Mouse (Mus musculus): Measurements from ENCODE around the gene Rasgrf2.

The Rasgrf2 gene

GRCm38 (mm10) chr13:91881837-91882480 is 249.5 kb downstream of the Rasgrf2 start:
- peak; percentile 17 for DNase-seq (ENCODE audit: low spot score)

- DNase-seq (ENCODE audit: low spot score), result no peak
Measured at GRCm38 (mm10) chr13:91880256-91880655, 251.2 kb downstream of the Rasgrf2 start.

DNA sequence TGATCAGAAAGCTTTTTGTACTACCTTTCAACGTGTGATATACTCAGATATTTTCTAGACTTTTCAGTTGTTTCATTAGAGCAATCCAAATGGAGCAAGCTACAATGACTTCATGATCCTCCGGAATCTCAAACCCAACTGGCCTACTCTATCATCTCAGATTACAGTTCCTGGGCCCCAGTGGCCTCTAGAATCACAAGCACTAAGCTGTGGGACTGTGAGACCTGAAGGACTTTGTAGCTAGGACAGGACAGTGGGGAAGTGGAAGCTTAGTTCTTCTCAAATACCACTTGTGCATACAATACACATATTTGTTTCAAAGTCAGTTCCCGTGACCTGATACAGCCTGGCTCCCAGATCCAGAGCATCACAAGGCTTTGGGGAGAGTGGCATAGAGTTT is 253.5 kb downstream of the Rasgrf2 start:
- DNase-seq (ENCODE audit: low spot score), result no peak

GRCm38 (mm10) chr13:91877350-91877749 is 254.1 kb downstream of the Rasgrf2 start:
- no peak for DNase-seq (ENCODE audit: low spot score)

- DNase-seq (ENCODE audit: low spot score), result no peak
Measured at GRCm38 (mm10) chr13:91876741-91877349, 254.6 kb downstream of the Rasgrf2 start, which contains the start of gene Ckmt2. Ckmt2 (minus strand) TSS chr13:91876885.

DNA sequence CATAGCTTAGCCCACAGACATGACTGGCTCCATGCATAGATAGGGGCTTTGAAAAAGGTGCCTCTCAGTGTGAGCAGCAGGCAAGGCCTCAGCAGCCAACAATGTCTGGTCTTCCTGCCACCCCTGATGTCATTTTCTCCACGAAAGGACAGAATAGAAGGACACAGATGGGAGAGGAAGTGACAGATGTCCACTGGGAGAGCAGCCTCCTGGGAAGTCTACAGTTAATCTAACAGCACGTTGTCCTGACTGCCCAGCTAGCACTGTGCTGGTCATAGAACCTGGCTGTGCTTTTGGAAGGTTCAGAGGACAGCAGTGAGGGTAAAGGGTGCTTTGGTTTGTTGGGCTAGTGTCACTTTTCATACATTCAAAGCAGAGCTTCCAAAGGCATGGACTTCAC is 255.9 kb downstream of the Rasgrf2 start:
- no peak for DNase-seq (ENCODE audit: low spot score)

DNA sequence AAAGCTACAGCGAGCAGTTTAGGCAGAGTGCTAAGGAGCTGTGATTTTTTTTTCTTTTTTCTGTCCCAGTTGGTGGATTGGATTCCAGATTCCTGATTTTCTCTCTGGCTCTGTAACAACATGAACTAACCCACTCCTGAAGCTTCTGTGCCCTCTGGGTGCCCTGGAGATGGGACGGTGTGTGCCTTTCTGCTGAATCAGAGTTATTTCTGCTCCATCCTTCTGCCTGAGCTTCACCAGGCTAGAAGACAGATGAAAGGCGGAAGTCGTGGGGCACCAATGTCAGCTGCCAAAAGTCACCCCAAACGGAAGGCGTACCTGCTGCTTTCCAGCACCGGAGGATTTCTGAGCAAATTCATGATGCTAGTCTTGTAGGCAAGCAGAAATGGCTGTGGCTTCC is 256.9 kb downstream of the Rasgrf2 start:
- peak; percentile 17 for DNase-seq (ENCODE audit: low spot score)

DNA sequence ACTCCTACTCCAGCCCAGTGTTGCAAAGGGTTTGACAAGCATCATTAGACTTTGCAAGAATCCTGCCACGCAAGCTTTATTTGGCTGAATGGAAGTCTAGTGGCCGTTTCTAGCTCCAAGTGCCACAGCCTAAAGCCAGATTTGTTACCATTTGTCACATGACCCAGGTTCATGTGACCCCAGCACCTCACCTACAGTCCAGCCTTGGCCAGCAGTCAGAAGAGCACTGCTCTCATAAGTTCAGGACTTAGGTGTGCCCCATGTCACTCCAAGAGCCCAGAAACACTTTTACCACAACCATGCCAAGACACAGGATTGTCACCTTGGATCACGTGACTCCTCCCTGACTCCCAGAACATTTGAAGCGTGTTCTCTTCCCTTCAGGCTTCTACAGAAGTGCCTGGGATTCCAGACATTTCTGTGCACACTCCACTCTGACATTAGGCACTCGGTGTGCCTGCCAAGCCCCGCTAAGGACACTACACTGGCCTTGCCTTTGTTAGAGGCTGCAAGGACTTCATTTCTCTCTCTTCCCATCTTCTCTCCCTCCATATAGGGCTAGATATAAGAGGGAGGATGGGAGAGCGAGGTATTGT is 257.6 kb downstream of the Rasgrf2 start:
- no peak for DNase-seq (ENCODE audit: low spot score)

- DNase-seq (ENCODE audit: low spot score), result no peak
Measured at GRCm38 (mm10) chr13:91868577-91868976, 262.9 kb downstream of the Rasgrf2 start.

GRCm38 (mm10) chr13:91858835-91859234 is 272.6 kb downstream of the Rasgrf2 start:
- DNase-seq (ENCODE audit: low spot score), result no peak

DNA sequence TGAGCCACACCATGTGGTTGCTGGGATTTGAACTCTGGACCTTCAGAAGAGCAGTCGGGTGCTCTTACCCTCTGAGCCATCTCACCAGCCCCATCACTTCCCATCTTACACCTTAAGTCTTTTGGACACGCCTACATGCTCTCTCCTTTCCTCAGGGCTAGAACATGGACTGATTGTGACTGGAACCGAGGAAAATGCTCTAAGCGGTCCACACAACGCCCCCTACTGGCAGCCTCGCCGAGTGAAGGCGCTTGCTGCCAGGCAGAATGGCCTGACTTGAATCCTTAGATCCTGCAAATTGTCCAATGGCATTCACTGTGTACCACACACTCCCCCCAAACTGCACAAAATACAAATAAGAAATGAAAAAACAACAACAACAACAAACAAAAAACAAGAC is 274.0 kb downstream of the Rasgrf2 start:
- no peak for DNase-seq (ENCODE audit: low spot score)

GRCm38 (mm10) chr13:91854412-91854811 is 277.0 kb downstream of the Rasgrf2 start:
- DNase-seq (ENCODE audit: low spot score), result no peak

All from left cerebral cortex, adult 11 months (tissue).